Mouse (Mus musculus) ES-E14 (cell line): ENCODE results near the gene Ntmt1. TPM values are rescaled to one million over a fixed set of nuclear protein-coding genes. Genes with fewer than 3 reads are reported as not detected.

Experiments used
- DNase-seq: peaks from one replicate; pipeline ENCODE4 v3.0.0-alpha.2; 2013; ENCODE audit warnings: low read depth, low spot score
- H3K27ac ChIP-seq: 2 replicates; pipeline ENCODE4 v1.5.1; 2012; ENCODE audit warnings: low read depth, mild to moderate bottlenecking, low read length, moderate library complexity, mixed read lengths; ENCODE audit not compliant: poor library complexity, insufficient read depth, severe bottlenecking
- H3K36me3 ChIP-seq: 2 replicates; pipeline ENCODE4 v1.6.1; 2012; ENCODE audit warnings: mild to moderate bottlenecking, low read length, moderate library complexity, mixed read lengths; ENCODE audit not compliant: control insufficient read depth, poor library complexity, insufficient read depth, severe bottlenecking
- H3K4me1 ChIP-seq, 2 experiments: fragments of 150-350 bp in 1 of 2; sonication (generic) in 1 of 2; 2 replicates each; pipeline ENCODE4 v1.6.1; 2012; ENCODE audit warnings: low read length in 2 of 2, mild to moderate bottlenecking in 1 of 2, mixed read lengths in 1 of 2; ENCODE audit not compliant: control insufficient read depth in 2 of 2, insufficient read depth in 2 of 2, poor library complexity in 1 of 2
- H3K4me3 ChIP-seq, 2 experiments: fragments of 150-350 bp in 1 of 2; sonication (generic) in 1 of 2; 2 replicates each; pipeline ENCODE4 v1.5.1; 2012; ENCODE audit warnings: low read length in 2 of 2, low read depth in 1 of 2, mild to moderate bottlenecking in 1 of 2, mixed read lengths in 1 of 2; ENCODE audit not compliant: insufficient read depth in 1 of 2, poor library complexity in 1 of 2, severe bottlenecking in 1 of 2
- H3K9ac ChIP-seq: 2 replicates; pipeline ENCODE4 v1.6.1; 2012; ENCODE audit warnings: low read depth, mild to moderate bottlenecking, low read length, mixed read lengths; ENCODE audit not compliant: poor library complexity, insufficient read depth, severe bottlenecking
- H3K9me3 ChIP-seq: fragments of 150-350 bp; sonication (generic); 2 replicates; pipeline ENCODE4 v1.6.1; 2012; ENCODE audit warnings: low read depth, mild to moderate bottlenecking, low read length; ENCODE audit not compliant: control insufficient read depth, insufficient read depth
- CHD2 ChIP-seq: IDR thresholded peaks from 2 replicates; pipeline ENCODE4 v1.6.1; 2014; ENCODE audit warnings: mild to moderate bottlenecking, low read depth, low read length, inconsistent platforms
- HCFC1 ChIP-seq: IDR thresholded peaks from 2 replicates; pipeline ENCODE4 v1.6.1; 2012; ENCODE audit warnings: low read length, inconsistent platforms, borderline replicate concordance; ENCODE audit not compliant: insufficient read depth
- MAFK ChIP-seq: IDR thresholded peaks from 2 replicates; pipeline ENCODE4 v1.6.1; 2014; ENCODE audit warnings: mild to moderate bottlenecking, low read depth, low read length, inconsistent platforms; ENCODE audit not compliant: insufficient read depth
- ZC3H11A ChIP-seq: IDR thresholded peaks from 2 replicates; pipeline ENCODE4 v1.6.1; 2012; ENCODE audit warnings: low read depth, mild to moderate bottlenecking, inconsistent platforms, low read length, borderline replicate concordance
- ZNF384 ChIP-seq: IDR thresholded peaks from 2 replicates; pipeline ENCODE4 v1.6.1; 2012; ENCODE audit warnings: low read depth, low read length, inconsistent platforms
- in situ Hi-C, 2 experiments: fragments of 600-800 bp; cut with MboI; formaldehyde crosslinking; loops; one replicate each; pipeline ENCODE4 v1.15.1; 2025; ENCODE audit warnings: low sequenced_read_pairs in 2 of 2, inconsistent platforms in 1 of 2; ENCODE audit not compliant: unreplicated experiment in 2 of 2
- total RNA-seq: library from RNA; depleted of rRNA; stranded (reverse); fragments of 300-350 nt; gene quantifications from 2 replicates; pipeline ENCODE4 v1.2.3, GENCODE M21; 2012

Ntmt1 gene
- total RNA-seq, 1 experiment = 47.3 TPM

DNA sequence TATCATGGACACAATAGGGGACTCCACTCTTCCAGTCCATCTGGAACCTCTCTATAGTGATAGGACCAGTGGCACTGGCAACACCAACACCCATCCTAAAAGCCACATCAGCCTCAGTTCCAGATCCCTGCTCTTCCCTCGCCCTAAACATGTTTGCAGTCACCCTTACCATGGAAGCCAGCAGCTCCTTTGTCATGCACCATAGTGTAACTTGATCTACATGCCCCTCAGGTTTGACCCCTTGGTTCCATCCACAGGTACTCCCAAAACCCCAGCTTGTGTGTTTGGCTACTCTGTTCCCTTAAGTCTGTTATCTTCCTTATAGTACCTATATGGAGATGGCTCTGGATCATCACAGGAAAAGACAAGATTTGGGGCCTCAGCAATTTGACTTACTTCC is 8.8 kb downstream of the Ntmt1 start:
- Histone ChIP-seq H3K9ac (no peak overlapping the region), H3K9me3 (no peaks in the 10 kb centered on the region), H3K4me1 (peaks cover 3 to 26% of the 10 kb centered on the region in 2 experiments; a peak in 3 of 4 replicates), H3K4me3 (no peak overlapping the region), H3K36me3 (peaks cover 50% of the 10 kb centered on the region), H3K27ac (0 out of 2 replicates have a peak overlapping the region, but pooled peaks have one; percentile 35)
- in situ Hi-C loops = no loop called here
- TF ChIP-seq HCFC1 (no peak), ZC3H11A (no peak), ZNF384 (no peak), CHD2 (no peak), MAFK (no peak)
- DNase-seq = no peak

DNA sequence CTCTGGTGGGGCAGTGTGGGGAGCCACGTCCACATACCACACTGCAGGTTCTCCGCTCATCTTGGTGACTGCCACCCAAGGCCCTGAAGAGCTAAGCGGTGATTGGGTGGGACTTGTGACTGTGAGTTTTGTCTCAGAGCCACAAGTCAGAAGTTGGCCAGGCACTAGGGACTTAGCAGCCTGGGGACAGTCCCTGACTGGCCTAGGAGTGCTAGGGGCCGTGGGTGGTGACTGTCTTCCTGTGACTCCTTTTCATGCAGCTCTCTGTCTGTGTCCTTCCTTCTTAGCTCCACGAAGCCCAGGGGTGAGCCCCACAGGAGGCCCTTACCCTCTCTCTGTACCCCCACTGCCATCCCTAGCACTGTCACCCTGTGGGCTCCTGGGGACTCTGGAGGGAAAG is 12.2 kb downstream of the Ntmt1 start:
- H3K27ac ChIP-seq = no peak overlapping the region
- no peak for TF ChIP-seq ZC3H11A
- TF ChIP-seq HCFC1 = no peak
- TF ChIP-seq ZNF384 = no peak
- TF ChIP-seq CHD2 = no peak
- TF ChIP-seq MAFK = no peak
- in situ Hi-C loops = no loop called here
- H3K36me3 ChIP-seq = peaks cover 57% of the 10 kb centered on the region
- no peaks in the 10 kb centered on the region for H3K9me3 ChIP-seq
- DNase-seq = no peak
- peaks cover 3 to 42% of the 10 kb centered on the region in 2 experiments; a peak in 3 of 4 replicates for H3K4me1 ChIP-seq
- H3K4me3 ChIP-seq = no peak overlapping the region
- no peak overlapping the region for H3K9ac ChIP-seq

DNA sequence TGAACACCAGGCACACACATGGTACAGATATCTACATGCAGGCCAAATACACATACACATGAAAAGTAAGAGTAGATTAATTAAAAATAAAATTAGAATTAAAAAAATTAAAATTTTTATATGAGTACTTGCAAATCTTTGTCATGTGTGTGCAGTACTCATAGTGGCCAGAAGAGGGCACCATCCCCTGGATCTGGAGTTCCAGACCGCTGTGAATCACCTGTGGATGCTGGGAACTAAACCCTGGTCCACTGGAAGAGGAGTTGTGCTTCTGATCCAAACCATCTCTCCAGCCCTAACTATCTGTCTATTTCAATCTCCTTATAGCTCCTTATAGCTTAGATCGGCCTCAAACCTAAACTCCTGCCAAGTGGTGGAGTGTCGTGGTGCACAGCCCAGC is 13.4 kb downstream of the Ntmt1 start:
- in situ Hi-C loops = no loop called here
- Histone ChIP-seq H3K27ac (no peak overlapping the region), H3K9me3 (no peaks in the 10 kb centered on the region), H3K36me3 (peaks cover 58% of the 10 kb centered on the region), H3K4me1 (peaks cover 0 to 36% of the 10 kb centered on the region in 2 experiments; a peak in 3 of 4 replicates), H3K4me3 (no peak overlapping the region), H3K9ac (no peak overlapping the region)
- TF ChIP-seq ZC3H11A (0 out of 2 replicates have a peak, but pooled peaks have one; percentile 5), CHD2 (no peak), ZNF384 (no peak), HCFC1 (no peak)
- DNase-seq = no peak

DNA sequence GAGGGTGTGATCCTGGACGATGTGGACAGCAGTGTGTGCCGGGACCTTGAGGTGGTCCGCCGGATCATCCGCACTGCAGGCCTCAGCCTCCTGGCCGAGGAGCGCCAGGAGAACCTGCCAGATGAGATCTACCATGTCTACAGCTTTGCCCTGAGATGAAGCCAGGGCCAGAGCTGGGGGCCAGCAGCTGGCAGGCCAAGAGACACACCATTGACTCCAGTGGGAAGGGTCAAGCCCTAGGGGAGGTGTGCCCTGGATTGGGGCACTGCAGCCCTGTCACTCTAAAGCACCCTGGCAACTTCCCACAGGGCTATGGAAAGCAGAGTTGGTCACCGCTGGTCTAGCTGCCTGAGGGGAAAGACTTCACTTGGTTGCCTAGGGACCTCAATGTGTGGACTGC is 14.8 kb downstream of the Ntmt1 start:
- no peak for DNase-seq
- H3K4me1 ChIP-seq = peaks cover 0 to 32% of the 10 kb centered on the region in 2 experiments; a peak in 2 of 4 replicates
- H3K27ac ChIP-seq = no peak overlapping the region
- H3K36me3 ChIP-seq = peaks cover 60% of the 10 kb centered on the region
- TF ChIP-seq ZC3H11A = no peak
- TF ChIP-seq ZNF384 = no peak
- TF ChIP-seq HCFC1 = no peak
- TF ChIP-seq MAFK = no peak
- in situ Hi-C loops = no loop called here
- peak overlapping the region in 1 of 2 experiments; percentile 30; a peak in 1 of 4 replicates for H3K4me3 ChIP-seq
- no peaks in the 10 kb centered on the region for H3K9me3 ChIP-seq
- H3K9ac ChIP-seq = no peak overlapping the region
